Mouse (Mus musculus) MEL (cell line): ENCODE measurements at regions not wholly inside any gene's neighbourhood (a gene's known extent, or its start where the extent isn't known, plus 50 kb on each side); places are given as distances from the start of the nearest gene placed in this dataset.

Experiments used
- DNase-seq: peaks from one replicate; pipeline ENCODE4 v3.0.0; 2011; ENCODE audit warnings: low read depth, low spot score
- H3K27ac ChIP-seq: 2 replicates; pipeline ENCODE4 v1.5.1; 2012; ENCODE audit warnings: low read depth, mild to moderate bottlenecking, control low read depth, low read length, moderate library complexity; ENCODE audit not compliant: control insufficient read depth
- H3K27me3 ChIP-seq, 2 experiments: fragments of 150-350 bp in 1 of 2; sonication (generic) in 1 of 2; 2 replicates each; pipeline ENCODE4 v1.6.1; 2012; ENCODE audit warnings: low read length in 2 of 2, mild to moderate bottlenecking in 2 of 2, improper control_type of control experiment in 1 of 2, moderate library complexity in 1 of 2; ENCODE audit not compliant: insufficient read depth in 2 of 2, control insufficient read depth in 1 of 2
- H3K36me3 ChIP-seq, 2 experiments: 2 replicates each; pipeline ENCODE4 v1.6.1; 2012 to 2014; ENCODE audit warnings: low read length in 2 of 2, improper control_type of control experiment in 1 of 2, inconsistent platforms in 1 of 2, mild to moderate bottlenecking in 1 of 2; ENCODE audit not compliant: insufficient read depth in 2 of 2, control insufficient read depth in 1 of 2
- H3K4me1 ChIP-seq, 2 experiments: fragments of 150-350 bp in 1 of 2; sonication (generic) in 1 of 2; 2 replicates each; pipeline ENCODE4 v1.6.1; 2012; ENCODE audit warnings: low read length in 2 of 2, improper control_type of control experiment in 1 of 2, mild to moderate bottlenecking in 1 of 2; ENCODE audit not compliant: insufficient read depth in 2 of 2, control insufficient read depth in 1 of 2
- H3K4me3 ChIP-seq, 2 experiments: fragments of 150-350 bp in 1 of 2; sonication (generic) in 1 of 2; 2 replicates each; pipeline ENCODE4 v1.5.1; 2012; ENCODE audit warnings: low read depth in 2 of 2, low read length in 2 of 2, mild to moderate bottlenecking in 2 of 2, moderate library complexity in 2 of 2, control low read depth in 1 of 2, improper control_type of control experiment in 1 of 2; ENCODE audit not compliant: control insufficient read depth in 1 of 2, insufficient read depth in 1 of 2
- H3K79me2 ChIP-seq: 2 replicates; pipeline ENCODE4 v1.6.1; 2012; ENCODE audit warnings: mild to moderate bottlenecking, low read length, moderate library complexity; ENCODE audit not compliant: control insufficient read depth, poor library complexity, insufficient read depth
- H3K9ac ChIP-seq: 2 replicates; pipeline ENCODE4 v1.6.1; 2012; ENCODE audit warnings: low read depth, mild to moderate bottlenecking, control low read depth, low read length, moderate library complexity; ENCODE audit not compliant: control insufficient read depth, poor library complexity, severe bottlenecking
- H3K9me3 ChIP-seq: fragments of 150-350 bp; sonication (generic); replicated peaks from 2 replicates; pipeline ENCODE4 v1.6.1; 2012; ENCODE audit warnings: mild to moderate bottlenecking, low read length, improper control_type of control experiment, moderate library complexity; ENCODE audit not compliant: insufficient read depth
- BHLHE40 ChIP-seq: IDR thresholded peaks from 2 replicates; pipeline ENCODE4 v1.6.1; 2012; ENCODE audit warnings: low read depth, mild to moderate bottlenecking, inconsistent platforms, low read length, improper control_type of control experiment, borderline replicate concordance
- CHD1 ChIP-seq: IDR thresholded peaks from 2 replicates; pipeline ENCODE4 v1.6.1; 2012; ENCODE audit warnings: low read depth, mild to moderate bottlenecking, inconsistent platforms, low read length, improper control_type of control experiment
- CTCF ChIP-seq, 3 experiments: IDR thresholded peaks in 2 of 3; conservative IDR thresholded peaks in 1 of 3; 2 replicates each; pipeline ENCODE4 v1.5.1; 2011 to 2012; ENCODE audit warnings: low read length in 3 of 3, low read depth in 2 of 3, mild to moderate bottlenecking in 2 of 3, improper control_type of control experiment in 1 of 3, inconsistent platforms in 1 of 3, mixed read lengths in 1 of 3, moderate library complexity in 1 of 3; ENCODE audit not compliant: control insufficient read depth in 1 of 3, insufficient read depth in 1 of 3, poor library complexity in 1 of 3, severe bottlenecking in 1 of 3
- E2F4 ChIP-seq: IDR thresholded peaks from 2 replicates; pipeline ENCODE4 v1.6.1; 2011; ENCODE audit warnings: low read depth, low read length, improper control_type of control experiment, borderline replicate concordance
- ELF1 ChIP-seq: IDR thresholded peaks from 2 replicates; pipeline ENCODE4 v1.6.1; 2014; ENCODE audit warnings: low read depth, mild to moderate bottlenecking, inconsistent platforms, low read length, improper control_type of control experiment, moderate library complexity
- JUND ChIP-seq: IDR thresholded peaks from 2 replicates; pipeline ENCODE4 v1.6.1; 2011; ENCODE audit warnings: low read depth, mild to moderate bottlenecking, improper control_type of control experiment, low read length
- KAT2A ChIP-seq: conservative IDR thresholded peaks from 2 replicates; pipeline ENCODE4 v1.6.1; 2012; ENCODE audit warnings: low read depth, low read length, improper control_type of control experiment, inconsistent platforms
- MAFK ChIP-seq: IDR thresholded peaks from 2 replicates; pipeline ENCODE4 v1.6.1; 2011; ENCODE audit warnings: low read depth, mild to moderate bottlenecking, low read length, improper control_type of control experiment, borderline replicate concordance
- MAZ ChIP-seq: IDR thresholded peaks from 2 replicates; pipeline ENCODE4 v1.6.1; 2012; ENCODE audit warnings: low read depth, mild to moderate bottlenecking, inconsistent platforms, low read length, improper control_type of control experiment
- NELFE ChIP-seq: IDR thresholded peaks from 2 replicates; pipeline ENCODE4 v1.6.1; 2011; ENCODE audit warnings: low read depth, low read length, improper control_type of control experiment
- POLR2A ChIP-seq, 2 experiments: IDR thresholded peaks; 2 replicates each; pipeline ENCODE4 v1.6.1; 2011 to 2012; ENCODE audit warnings: low read length in 2 of 2, mild to moderate bottlenecking in 2 of 2, control low read depth in 1 of 2, improper control_type of control experiment in 1 of 2, low read depth in 1 of 2, moderate library complexity in 1 of 2; ENCODE audit not compliant: control insufficient read depth in 1 of 2, insufficient read depth in 1 of 2, poor library complexity in 1 of 2
- POLR2AphosphoS5 ChIP-seq: IDR thresholded peaks from 2 replicates; pipeline ENCODE4 v1.6.1; 2012; ENCODE audit warnings: low read depth, borderline replicate concordance, mild to moderate bottlenecking, inconsistent platforms, low read length, moderate library complexity, mixed read lengths
- UBTF ChIP-seq: IDR thresholded peaks from 2 replicates; pipeline ENCODE4 v1.6.1; 2012; ENCODE audit warnings: low read depth, mild to moderate bottlenecking, inconsistent platforms, low read length, improper control_type of control experiment, moderate library complexity, borderline replicate concordance; ENCODE audit not compliant: insufficient read depth
- USF1 ChIP-seq: IDR thresholded peaks from 2 replicates; pipeline ENCODE4 v1.6.1; 2014; ENCODE audit warnings: low read depth, mild to moderate bottlenecking, inconsistent platforms, low read length, improper control_type of control experiment, moderate library complexity
- ZMIZ1 ChIP-seq: IDR thresholded peaks from 2 replicates; pipeline ENCODE4 v1.6.1; 2012; ENCODE audit warnings: low read depth, mild to moderate bottlenecking, inconsistent platforms, low read length, improper control_type of control experiment, moderate library complexity

GRCm38 (mm10) chr13:99099226-99099625 lies 85.4 kb upstream of the Zfp366 start:
- no peak for DNase-seq
- no peaks in the 10 kb centered on the region for H3K4me1 ChIP-seq
- TF ChIP-seq BHLHE40 (no peak), MAFK (no peak), KAT2A (no peak), POLR2A (IDR thresholded peaks at IDR 0.05; ENCODE audit: control insufficient read depth in 1 of 2, insufficient read depth in 1 of 2, low read depth in 1 of 2, low read length in 2 of 2, poor library complexity in 1 of 2) (no peak), NELFE (no peak), ZMIZ1 (no peak), JUND (no peak), MAZ (no peak), E2F4 (no peak), USF1 (no peak), CHD1 (no peak)
- H3K36me3 ChIP-seq = no peaks in the 10 kb centered on the region
- no peak overlapping the region for H3K9ac ChIP-seq
- H3K79me2 ChIP-seq = no peaks in the 10 kb centered on the region
- H3K27me3 ChIP-seq = no peaks in the 10 kb centered on the region
- no peak overlapping the region for H3K27ac ChIP-seq
- H3K4me3 ChIP-seq = no peak overlapping the region
- no peaks in the 10 kb centered on the region for H3K9me3 ChIP-seq

- no peaks in the 10 kb centered on the region for H3K27me3 ChIP-seq
- DNase-seq = no peak
- no peak overlapping the region for H3K9ac ChIP-seq
- TF ChIP-seq ELF1 (no peak), UBTF (no peak), POLR2AphosphoS5 (no peak), JUND (no peak), POLR2A (IDR thresholded peaks at IDR 0.05; ENCODE audit: control insufficient read depth in 1 of 2, insufficient read depth in 1 of 2, low read depth in 1 of 2, low read length in 2 of 2, poor library complexity in 1 of 2) (no peak), BHLHE40 (no peak), ZMIZ1 (no peak), CTCF (IDR thresholded peaks at IDR 0.05 in 2 of 3, conservative IDR thresholded peaks at IDR 0.05 in 1 of 3; ENCODE audit: control insufficient read depth in 1 of 3, insufficient read depth in 1 of 3, low read depth in 2 of 3, low read length in 3 of 3, poor library complexity in 1 of 3, severe bottlenecking in 1 of 3) (no peak), MAZ (no peak)
- no peaks in the 10 kb centered on the region for H3K4me1 ChIP-seq
- no peak overlapping the region for H3K4me3 ChIP-seq
- no peaks in the 10 kb centered on the region for H3K36me3 ChIP-seq
- H3K9me3 ChIP-seq = no peaks in the 10 kb centered on the region
- H3K27ac ChIP-seq = no peak overlapping the region
- H3K79me2 ChIP-seq = no peaks in the 10 kb centered on the region
These were observed 86.7 kb upstream of the Zfp366 start for GRCm38 (mm10) chr13:99097606-99098545.
